Mouse (Mus musculus): ENCODE results near the gene Unc13d.

Gene Unc13d

GRCm38 (mm10) chr11:116049610-116050009 lies 28.2 kb downstream of the Unc13d start:
- DNase-seq (ENCODE audit: low read depth, low spot score): no peak

GRCm38 (mm10) chr11:116045173-116045572 lies 32.6 kb downstream of the Unc13d start:
- DNase-seq (ENCODE audit: low read depth, low spot score): no peak

- DNase-seq (ENCODE audit: low read depth, low spot score): peak; percentile 70
Observed at GRCm38 (mm10) chr11:116043286-116043685, 34.5 kb downstream of the Unc13d start.

GRCm38 (mm10) chr11:116042372-116043138 lies 35.2 kb downstream of the Unc13d start:
- DNase-seq (ENCODE audit: low read depth, low spot score): peak; percentile 36

- no peak for DNase-seq (ENCODE audit: low read depth, low spot score)
Observed at GRCm38 (mm10) chr11:116041833-116042232, 35.9 kb downstream of the Unc13d start.

DNA sequence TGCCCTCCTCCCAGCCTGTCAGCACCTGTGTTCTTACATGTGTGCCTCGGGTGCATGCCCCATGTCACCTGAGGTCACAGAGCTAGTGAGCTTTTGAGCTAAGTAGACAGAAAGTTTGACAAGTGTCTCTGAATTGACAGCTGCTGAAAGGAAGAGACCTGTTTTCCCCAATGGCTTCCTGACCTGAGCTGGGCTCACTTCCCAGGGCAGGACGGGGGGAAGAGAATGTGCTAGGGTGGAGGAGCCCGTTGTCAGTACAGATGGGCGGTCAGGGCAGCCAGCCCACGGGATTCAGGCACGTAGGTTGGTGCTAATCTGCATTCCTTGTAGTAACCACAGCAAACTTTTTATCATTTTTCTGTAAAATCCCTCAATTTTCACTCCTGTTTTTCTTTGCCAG lies 37.2 kb downstream of the Unc13d start:
- no peak for DNase-seq (ENCODE audit: low read depth, low spot score)

- DNase-seq (ENCODE audit: low read depth, low spot score): no peak
Observed at GRCm38 (mm10) chr11:116037826-116038225, 39.9 kb downstream of the Unc13d start.

DNA sequence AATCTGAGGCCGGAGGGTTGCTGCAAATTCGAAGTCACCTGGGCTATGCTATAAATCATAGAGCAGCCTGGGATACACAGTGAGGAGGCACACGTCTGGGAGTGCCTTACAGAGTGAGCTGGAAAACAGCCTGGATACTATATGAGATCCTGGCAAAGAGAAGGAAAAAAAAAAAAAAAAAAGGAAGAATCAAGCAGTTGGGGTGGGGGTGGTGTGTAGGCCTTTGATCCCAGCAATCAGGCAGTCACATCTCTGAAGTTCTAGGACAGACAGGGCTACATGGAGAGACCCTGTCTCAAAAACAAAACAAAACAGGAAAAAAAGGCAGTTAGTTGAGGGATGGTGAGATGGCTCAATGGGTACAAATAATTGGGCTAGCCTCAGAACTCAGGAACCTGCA lies 41.1 kb downstream of the Unc13d start:
- no peak for DNase-seq (ENCODE audit: low read depth, low spot score)

- DNase-seq (ENCODE audit: low read depth, low spot score): no peak
Observed at GRCm38 (mm10) chr11:116034584-116034983, 43.2 kb downstream of the Unc13d start.

- peak; percentile 56 for DNase-seq (ENCODE audit: low read depth, low spot score)
Observed at GRCm38 (mm10) chr11:116030898-116031845, 46.6 kb downstream of the Unc13d start.

DNA sequence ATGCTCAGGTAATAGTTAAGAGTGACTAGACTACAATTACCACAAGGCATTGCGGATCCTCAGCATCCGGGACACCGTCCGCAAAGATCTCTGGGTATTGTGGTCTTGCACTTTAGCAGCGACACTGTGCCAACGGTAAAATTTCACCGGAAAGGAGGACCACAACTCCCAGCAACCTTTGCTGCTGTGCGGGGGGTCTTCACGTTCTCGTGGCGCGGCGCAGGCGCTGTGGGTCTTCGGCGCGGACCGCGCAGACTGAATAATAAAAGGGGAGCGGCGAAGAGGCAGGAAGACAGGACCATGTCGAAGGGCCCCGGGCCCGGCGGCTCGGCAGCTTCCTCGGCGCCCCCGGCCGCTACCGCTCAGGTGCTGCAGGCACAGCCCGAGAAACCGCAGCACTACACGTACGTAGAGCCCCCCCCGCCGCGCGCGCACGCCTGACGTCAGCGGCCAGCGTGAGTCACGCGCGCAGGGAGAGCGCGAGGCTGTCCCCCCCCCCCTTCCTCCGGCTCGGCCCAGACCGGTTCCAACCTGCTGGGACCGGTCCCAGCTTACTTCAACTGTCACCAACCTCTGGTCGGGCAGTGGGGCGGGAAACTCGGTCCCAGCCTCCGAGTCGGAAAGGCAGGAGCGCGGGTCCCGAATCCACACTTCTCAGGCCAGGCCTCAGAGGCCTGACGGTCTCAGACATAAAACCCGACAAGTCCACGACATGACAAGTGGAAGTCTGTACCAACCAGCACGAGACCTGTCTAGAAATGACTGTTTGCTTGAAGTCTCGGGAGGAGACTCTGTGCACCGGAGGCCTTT lies 47.5 kb downstream of the Unc13d start, which contains the start of gene Unk:
TSS of gene Unk (plus strand) at position 235 of the 810 bp plus-strand sequence.
- peak; percentile 99 for DNase-seq (ENCODE audit: low read depth, low spot score)

- DNase-seq (ENCODE audit: low read depth, low spot score): no peak
Observed at GRCm38 (mm10) chr11:116029086-116029865, 48.5 kb downstream of the Unc13d start.

GRCm38 (mm10) chr11:116028177-116028865 lies 49.4 kb downstream of the Unc13d start:
- DNase-seq (ENCODE audit: low read depth, low spot score): no peak

DNA sequence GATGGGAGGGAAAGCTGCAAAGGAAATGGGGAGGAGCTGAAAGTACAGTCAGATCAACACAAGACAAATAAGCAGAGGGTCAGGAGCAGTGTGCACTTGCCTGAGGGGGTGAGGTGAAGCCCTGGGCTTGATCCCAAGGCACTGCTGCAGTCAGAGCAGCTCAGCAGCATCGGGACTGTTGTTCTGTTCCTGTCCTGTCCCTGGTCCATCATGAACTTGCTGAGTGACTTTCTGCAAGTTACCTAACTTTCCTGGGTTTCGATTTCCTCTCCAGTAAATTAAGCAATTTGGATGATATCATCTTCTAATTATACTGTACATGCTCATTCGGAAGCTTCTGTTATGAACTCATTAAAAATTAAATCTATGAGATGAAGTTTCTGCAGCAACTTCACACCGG lies 50.0 kb downstream of the Unc13d start, which contains the start of gene H3f3b:
TSS of gene H3f3b (minus strand) at position 207 of the 400 bp plus-strand sequence.
- DNase-seq (ENCODE audit: low read depth, low spot score): no peak

GRCm38 (mm10) chr11:116025056-116025845 lies 52.5 kb downstream of the Unc13d start:
- no peak for DNase-seq (ENCODE audit: low read depth, low spot score)

DNA sequence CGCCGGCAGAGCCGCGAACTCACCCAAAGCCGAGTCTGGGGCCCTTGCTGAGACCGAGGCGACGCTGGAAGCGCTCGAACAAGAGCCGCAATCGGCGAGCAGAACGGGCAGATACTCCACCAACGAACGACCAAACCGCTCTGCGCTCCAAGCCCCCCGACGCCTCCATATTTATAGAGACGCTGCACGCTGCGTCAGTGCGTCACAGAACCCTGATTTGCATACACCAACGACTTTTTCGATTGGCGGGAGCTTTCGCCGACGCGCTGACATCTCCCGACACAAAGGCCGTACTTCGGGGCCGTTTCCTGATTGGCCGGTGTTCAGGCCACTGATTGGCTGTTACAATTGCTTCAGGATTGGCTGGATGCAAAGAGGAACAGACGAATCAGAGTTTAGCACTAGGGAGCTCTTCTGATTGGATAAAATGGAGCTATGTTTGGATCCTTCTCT lies 53.4 kb downstream of the Unc13d start:
- DNase-seq (ENCODE audit: low read depth, low spot score): peak; percentile 100

DNA sequence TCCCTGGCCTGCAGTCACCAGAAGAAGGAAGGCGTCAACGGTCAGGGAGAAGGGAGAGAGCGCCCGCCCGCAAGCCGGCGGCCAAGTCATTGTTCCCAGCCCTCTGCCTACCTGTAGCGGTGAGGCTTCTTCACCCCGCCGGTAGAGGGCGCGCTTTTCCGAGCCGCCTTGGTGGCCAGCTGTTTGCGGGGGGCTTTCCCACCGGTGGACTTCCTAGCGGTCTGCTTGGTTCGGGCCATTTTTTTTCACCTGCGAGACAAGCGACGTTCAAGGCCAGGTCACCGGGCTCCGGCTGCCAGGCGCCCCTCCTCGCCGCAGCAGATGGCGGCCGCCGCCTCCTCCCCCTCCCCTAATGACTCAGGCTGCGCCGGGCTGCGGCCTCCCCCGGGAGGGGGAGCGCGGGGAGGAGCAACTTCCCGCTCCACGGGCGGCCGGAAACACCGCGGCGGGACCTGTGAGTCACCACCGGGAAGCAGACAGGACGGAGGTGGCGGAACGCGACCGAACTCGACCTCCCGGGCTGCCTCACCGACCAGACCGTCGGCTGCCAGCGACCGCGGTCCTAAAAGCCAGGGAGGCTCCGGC lies 53.9 kb downstream of the Unc13d start:
- no peak for DNase-seq (ENCODE audit: low read depth, low spot score)

DNA sequence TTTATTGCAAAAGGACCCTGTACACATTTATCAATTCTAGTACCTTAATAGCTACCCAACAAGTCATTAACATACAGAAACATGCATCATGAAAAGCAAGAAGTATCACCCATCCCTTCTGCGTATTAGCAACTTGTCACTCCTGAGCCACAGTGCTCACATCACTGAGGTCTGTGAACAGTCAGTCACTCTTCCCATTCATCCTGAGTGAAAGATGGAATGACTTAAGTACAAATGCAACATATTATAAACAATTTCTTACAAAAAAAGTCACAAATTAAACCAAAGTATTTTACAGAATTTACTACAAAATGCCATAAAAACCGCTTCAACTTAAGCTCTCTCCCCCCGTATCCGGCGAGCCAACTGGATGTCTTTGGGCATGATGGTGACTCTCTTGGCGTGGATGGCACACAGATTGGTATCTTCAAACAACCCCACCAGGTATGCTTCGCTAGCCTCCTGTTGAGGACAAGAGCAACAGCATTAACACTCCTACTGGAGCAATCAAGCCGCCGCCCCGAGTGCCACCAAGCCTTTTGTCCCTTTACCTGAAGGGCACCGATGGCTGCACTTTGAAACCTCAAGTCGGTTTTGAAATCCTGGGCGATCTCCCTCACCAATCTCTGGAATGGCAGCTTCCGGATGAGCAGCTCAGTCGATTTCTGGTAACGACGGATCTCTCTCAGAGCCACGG lies 54.5 kb downstream of the Unc13d start:
- peak; percentile 38 for DNase-seq (ENCODE audit: low read depth, low spot score)
